Mouse (Mus musculus): ENCODE data around the gene Mtmr10. TPM values are rescaled to one million over a fixed set of nuclear protein-coding genes. Genes with fewer than 3 reads are reported as not detected.

Gene Mtmr10
- polyA plus RNA-seq, 1 experiment, result 9.7 TPM

DNA sequence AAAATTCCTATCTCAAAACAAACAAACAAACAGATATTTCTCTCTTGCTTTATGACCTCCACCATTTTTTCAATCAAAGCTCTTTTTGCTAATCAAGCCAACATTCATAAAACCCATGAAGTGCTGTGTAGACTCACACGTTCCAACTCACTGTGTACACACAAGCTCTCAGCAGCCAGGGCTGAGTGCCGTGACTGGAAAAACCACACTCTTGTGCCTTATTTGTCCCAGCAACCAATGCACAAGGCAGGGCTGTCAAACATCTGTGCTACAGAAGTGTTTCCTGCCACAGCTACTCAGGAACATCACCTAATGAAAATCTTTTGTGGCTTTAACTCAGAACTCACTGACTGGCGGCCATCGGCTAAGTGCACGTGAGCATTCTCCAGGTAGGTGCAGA is 78.4 kb downstream of the Mtmr10 start:
- Histone ChIP-seq H3K4me3 (ENCODE audit: insufficient read depth, low read depth, low read length) (no peak overlapping the region), H3K27me3 (replicated peaks; ENCODE audit: control insufficient read depth, insufficient read depth, low read length) (no peaks in the 10 kb centered on the region), H3K27ac (ENCODE audit: insufficient read depth, low read depth, low read length) (no peak overlapping the region), H3K4me1 (ENCODE audit: control insufficient read depth, insufficient read depth, low read length) (no peaks in the 10 kb centered on the region), H3K36me3 (ENCODE audit: control insufficient read depth, insufficient read depth, low read length) (peaks cover 2% of the 10 kb centered on the region; the same call in 1 of the 2 replicates)
- 94% methylated on average over 5 of the region's 5 CpGs for WGBS
- TF ChIP-seq CTCF (conservative IDR thresholded peaks at IDR 0.05; ENCODE audit: insufficient read depth, insufficient read length, low read depth, low read length), result no peak
- TF ChIP-seq POLR2A (IDR thresholded peaks at IDR 0.05; ENCODE audit: low read depth, low read length), result no peak
- no peak for DNase-seq

DNA sequence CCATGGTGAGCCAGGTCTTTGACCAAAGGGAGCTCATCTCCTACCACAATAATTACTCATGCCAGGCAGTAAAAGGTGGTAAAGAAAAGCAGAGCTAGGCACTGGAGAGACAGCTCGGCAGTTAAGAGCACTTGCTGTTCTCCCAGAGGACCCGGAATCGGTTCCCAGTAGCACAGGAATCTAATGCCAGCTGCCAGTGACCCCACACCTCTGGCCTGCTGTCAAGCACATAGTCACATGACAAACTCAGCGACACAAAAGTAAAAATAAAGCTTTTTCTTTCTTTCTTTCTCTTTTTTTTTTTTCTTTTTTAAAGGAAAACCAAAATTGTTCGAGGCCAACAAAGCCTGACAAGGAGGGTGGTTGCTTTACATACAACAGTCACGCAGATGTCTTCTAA is 82.4 kb downstream of the Mtmr10 start:
- Histone ChIP-seq H3K4me1 (ENCODE audit: control insufficient read depth, insufficient read depth, low read length) (peaks cover 4% of the 10 kb centered on the region), H3K27ac (ENCODE audit: insufficient read depth, low read depth, low read length) (no peak overlapping the region), H3K27me3 (replicated peaks; ENCODE audit: control insufficient read depth, insufficient read depth, low read length) (no peaks in the 10 kb centered on the region), H3K36me3 (ENCODE audit: control insufficient read depth, insufficient read depth, low read length) (peaks cover 2% of the 10 kb centered on the region; the same call in 1 of the 2 replicates), H3K4me3 (ENCODE audit: insufficient read depth, low read depth, low read length) (no peak overlapping the region)
- 79% methylated on average over 6 of the region's 6 CpGs for WGBS
- DNase-seq, result no peak
- TF ChIP-seq CTCF (conservative IDR thresholded peaks at IDR 0.05; ENCODE audit: insufficient read depth, insufficient read length, low read depth, low read length), result no peak

DNA sequence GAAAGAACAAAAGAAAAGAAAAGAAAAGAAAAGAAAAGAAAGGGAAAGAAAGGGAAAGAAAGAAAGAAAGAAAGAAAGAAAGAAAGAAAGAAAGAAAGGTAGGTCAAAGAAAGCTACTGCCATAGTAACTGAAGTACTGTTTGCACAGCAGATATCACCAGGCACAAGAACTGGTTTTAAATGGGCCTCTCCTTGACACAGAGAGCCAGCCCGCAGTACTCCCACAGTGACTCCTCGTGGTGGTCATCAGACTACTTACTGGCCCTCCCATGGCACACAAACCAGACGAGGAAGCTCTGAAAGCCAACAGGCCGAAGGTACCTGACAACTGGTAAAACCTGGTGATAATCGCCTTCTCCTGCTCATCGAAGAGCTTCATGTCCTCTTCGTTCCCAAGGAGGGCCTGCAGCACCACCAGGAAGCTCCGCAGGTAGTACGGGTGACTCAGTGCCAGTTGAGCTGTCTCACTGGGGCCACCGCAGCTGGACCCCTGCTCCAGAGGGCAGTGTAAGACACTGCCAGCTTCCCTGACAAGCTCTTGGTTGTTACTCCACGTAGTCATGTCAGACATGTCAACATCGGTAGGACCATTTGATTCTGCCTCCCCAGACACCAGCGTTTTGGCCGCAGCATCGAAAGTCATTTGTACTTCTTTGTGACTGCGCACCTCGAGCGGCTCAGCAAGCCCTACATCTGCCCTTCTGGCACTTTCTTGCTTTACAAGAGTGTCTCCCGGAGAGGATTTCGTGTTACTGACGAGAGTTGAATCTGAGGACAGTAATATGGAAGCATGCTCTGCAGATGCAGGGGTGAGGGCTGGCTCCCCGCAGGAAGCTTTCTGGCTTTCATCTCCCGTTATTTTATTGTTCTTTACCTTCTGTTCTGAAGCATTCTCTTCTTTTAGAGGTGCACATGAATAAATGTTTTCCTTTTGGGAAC is 84.8 kb downstream of the Mtmr10 start:
- Histone ChIP-seq H3K27me3 (replicated peaks; ENCODE audit: control insufficient read depth, insufficient read depth, low read length) (no peaks in the 10 kb centered on the region), H3K36me3 (ENCODE audit: control insufficient read depth, insufficient read depth, low read length) (no peaks in the 10 kb centered on the region; the same call in 1 of the 2 replicates), H3K4me3 (ENCODE audit: insufficient read depth, low read depth, low read length) (no peak overlapping the region), H3K4me1 (ENCODE audit: control insufficient read depth, insufficient read depth, low read length) (peaks cover 4% of the 10 kb centered on the region), H3K27ac (ENCODE audit: insufficient read depth, low read depth, low read length) (no peak overlapping the region)
- WGBS, result 93% methylated on average over 23 of the region's 23 CpGs
- TF ChIP-seq CTCF (conservative IDR thresholded peaks at IDR 0.05; ENCODE audit: insufficient read depth, insufficient read length, low read depth, low read length) (no peak), POLR2A (IDR thresholded peaks at IDR 0.05; ENCODE audit: low read depth, low read length) (no peak)
- no peak for DNase-seq

DNA sequence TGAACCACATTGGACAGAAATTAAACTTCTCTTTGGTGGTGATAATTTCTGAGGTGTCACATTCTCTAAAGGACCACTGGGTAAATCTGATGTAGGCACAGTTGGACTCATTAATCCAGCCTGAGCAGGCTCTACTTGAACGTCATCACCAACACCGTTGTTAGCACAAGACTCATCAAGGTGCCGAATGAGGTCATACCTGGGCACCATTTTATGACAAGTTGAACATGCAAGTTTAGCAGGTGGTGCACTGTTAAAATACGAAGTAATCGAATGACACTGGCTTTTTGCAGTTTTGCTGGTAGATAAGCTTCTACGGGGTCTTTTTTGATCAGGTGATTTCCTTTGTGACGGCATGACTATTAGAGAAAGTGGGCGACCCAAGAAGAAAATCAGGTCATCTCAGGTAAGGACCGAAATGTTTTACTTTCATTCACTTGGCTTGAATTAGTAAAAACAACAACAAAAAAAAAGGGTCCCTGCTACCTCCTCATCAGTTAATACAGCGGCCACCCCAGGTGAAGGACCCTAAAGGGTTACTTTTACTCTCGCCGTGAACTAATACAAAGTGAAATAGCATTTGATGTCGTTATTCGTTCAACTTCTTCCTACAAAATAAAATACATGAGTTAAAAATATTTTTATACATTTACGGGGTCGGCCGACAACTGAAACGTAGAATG is 85.8 kb downstream of the Mtmr10 start:
- 8% methylated on average over 18 of the region's 18 CpGs for WGBS
- TF ChIP-seq POLR2A (IDR thresholded peaks at IDR 0.05; ENCODE audit: low read depth, low read length) (no peak), CTCF (conservative IDR thresholded peaks at IDR 0.05; ENCODE audit: insufficient read depth, insufficient read length, low read depth, low read length) (no peak)
- Histone ChIP-seq H3K27me3 (replicated peaks; ENCODE audit: control insufficient read depth, insufficient read depth, low read length) (no peaks in the 10 kb centered on the region), H3K27ac (ENCODE audit: insufficient read depth, low read depth, low read length) (peak overlapping the region; percentile 80), H3K4me1 (ENCODE audit: control insufficient read depth, insufficient read depth, low read length) (peaks cover 4% of the 10 kb centered on the region), H3K36me3 (ENCODE audit: control insufficient read depth, insufficient read depth, low read length) (peaks cover 2% of the 10 kb centered on the region), H3K4me3 (ENCODE audit: insufficient read depth, low read depth, low read length) (peak overlapping the region; percentile 72)
- no peak for DNase-seq

DNA sequence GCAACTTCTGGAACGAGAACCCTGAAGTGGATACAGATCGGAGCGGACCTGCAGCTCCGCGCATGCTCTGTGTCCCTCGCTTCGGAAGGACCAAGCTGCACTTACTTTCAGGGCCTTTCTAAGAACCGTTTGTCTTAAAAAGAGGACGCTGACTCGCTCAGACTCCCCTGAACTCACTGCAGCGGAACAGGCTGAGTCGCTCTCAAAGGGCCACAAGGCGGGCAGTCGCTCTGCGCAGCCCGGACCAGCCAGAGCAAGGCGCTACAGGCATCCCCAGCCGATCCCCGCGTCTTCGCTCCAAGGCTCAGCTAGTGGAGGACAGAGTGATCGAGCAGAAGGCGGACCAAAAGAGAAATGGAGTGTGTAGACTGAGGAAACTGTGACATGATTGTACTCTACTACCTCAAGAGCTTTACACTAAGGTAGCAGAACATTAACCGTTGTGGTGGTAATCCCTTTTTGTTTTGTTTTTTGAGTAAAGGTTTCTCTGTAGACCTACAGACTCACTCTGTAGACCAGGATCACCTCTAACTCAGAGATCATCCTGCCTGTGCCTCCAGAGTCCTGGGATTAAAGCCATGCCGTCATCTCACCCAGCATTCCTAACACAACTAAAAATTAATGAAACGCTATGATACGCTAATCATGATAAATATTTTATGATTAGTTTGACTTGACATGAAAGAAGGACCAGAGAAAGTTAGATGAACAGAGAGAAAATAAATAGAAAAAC is 86.5 kb downstream of the Mtmr10 start, which contains the start of gene Fan1:
Fan1 (minus strand) TSS at position 266 of the 733 bp plus-strand sequence.
- 3% methylated on average over 27 of the region's 27 CpGs for WGBS
- Histone ChIP-seq H3K4me1 (ENCODE audit: control insufficient read depth, insufficient read depth, low read length) (peaks cover 4% of the 10 kb centered on the region), H3K27me3 (replicated peaks; ENCODE audit: control insufficient read depth, insufficient read depth, low read length) (no peaks in the 10 kb centered on the region), H3K4me3 (ENCODE audit: insufficient read depth, low read depth, low read length) (peak within 1 kb of the TSS; percentile 72), H3K36me3 (ENCODE audit: control insufficient read depth, insufficient read depth, low read length) (peaks cover 2% of the 10 kb centered on the region), H3K27ac (ENCODE audit: insufficient read depth, low read depth, low read length) (peak within 1 kb of the TSS; percentile 80)
- DNase-seq, result peak; percentile 91
- TF ChIP-seq CTCF (conservative IDR thresholded peaks at IDR 0.05; ENCODE audit: insufficient read depth, insufficient read length, low read depth, low read length), result peak; percentile 39
- peak; percentile 42 for TF ChIP-seq POLR2A (IDR thresholded peaks at IDR 0.05; ENCODE audit: low read depth, low read length)

Other genes starting within 250 kb of the Mtmr10 start
- gene Trpm1, start 133.8 kb upstream of the Mtmr10 start, polyA plus RNA-seq (2012; rRNA removed), result 0.31 and 0.60 TPM in 2 replicates
- 2.8 and 3.2 TPM in 2 replicates for gene Fan1, start 86.4 kb downstream of the Mtmr10 start, polyA plus RNA-seq (2012; rRNA removed)
- gene Mphosph10, start 104.6 kb downstream of the Mtmr10 start, polyA plus RNA-seq (2012; rRNA removed), result 0.95 and 1.5 TPM in 2 replicates
- 77.6 and 106 TPM in 2 replicates for gene Mcee, start 105.0 kb downstream of the Mtmr10 start, polyA plus RNA-seq (2012; rRNA removed)
- gene Apba2, start 214.1 kb downstream of the Mtmr10 start, polyA plus RNA-seq (2012; rRNA removed), result 0.48 TPM in 2 replicates